Mouse (Mus musculus): ENCODE measurements around the gene Ptrh2. TPM values are rescaled to one million over a fixed set of nuclear protein-coding genes. Genes with fewer than 3 reads are reported as not detected.

Ptrh2 gene
- total RNA-seq, 2 experiments from 2014 or later: 10.1 to 10.3 TPM

- DNase-seq: no peak
These were observed 12.6 kb upstream of the Ptrh2 start for GRCm38 (mm10) chr11:86671041-86671675.

GRCm38 (mm10) chr11:86672772-86673171 is 11.0 kb upstream of the Ptrh2 start:
- DNase-seq: no peak

- DNase-seq: no peak
These were observed 8.3 kb upstream of the Ptrh2 start for GRCm38 (mm10) chr11:86675520-86675919.

- no peak for DNase-seq
These were observed 4.8 kb upstream of the Ptrh2 start for GRCm38 (mm10) chr11:86678957-86679356.

- no peak for DNase-seq
These were observed 3.1 kb upstream of the Ptrh2 start for GRCm38 (mm10) chr11:86680729-86681128.

- DNase-seq: no peak
These were observed 2.4 kb upstream of the Ptrh2 start for GRCm38 (mm10) chr11:86681423-86681822.

- no peak for DNase-seq
These were observed 924 bp upstream of the Ptrh2 start for GRCm38 (mm10) chr11:86682861-86683260.

- no peak for DNase-seq
These were observed 584 bp downstream of the Ptrh2 start for GRCm38 (mm10) chr11:86684126-86685012.

- no peak for DNase-seq
These were observed 1.6 kb downstream of the Ptrh2 start for GRCm38 (mm10) chr11:86685366-86685765.

GRCm38 (mm10) chr11:86690383-86690782 is 6.6 kb downstream of the Ptrh2 start:
- DNase-seq: no peak

GRCm38 (mm10) chr11:86691482-86691881 is 7.7 kb downstream of the Ptrh2 start:
- no peak for DNase-seq

GRCm38 (mm10) chr11:86691956-86692355 is 8.2 kb downstream of the Ptrh2 start:
- DNase-seq: no peak

GRCm38 (mm10) chr11:86692546-86692945 is 8.8 kb downstream of the Ptrh2 start:
- no peak for DNase-seq

GRCm38 (mm10) chr11:86695461-86695860 is 11.7 kb downstream of the Ptrh2 start:
- DNase-seq: no peak

- no peak for DNase-seq
These were observed 17.4 kb downstream of the Ptrh2 start for GRCm38 (mm10) chr11:86701151-86701550.

GRCm38 (mm10) chr11:86714606-86715005 is 30.8 kb downstream of the Ptrh2 start:
- no peak for DNase-seq

- DNase-seq: no peak
These were observed 33.7 kb downstream of the Ptrh2 start for GRCm38 (mm10) chr11:86717306-86718065.

GRCm38 (mm10) chr11:86718369-86718768 is 34.6 kb downstream of the Ptrh2 start:
- no peak for DNase-seq

GRCm38 (mm10) chr11:86719390-86719789 is 35.6 kb downstream of the Ptrh2 start:
- DNase-seq: no peak

- no peak for DNase-seq
These were observed 40.2 kb downstream of the Ptrh2 start for GRCm38 (mm10) chr11:86724004-86724403.

GRCm38 (mm10) chr11:86724982-86725381 is 41.2 kb downstream of the Ptrh2 start:
- DNase-seq: no peak

GRCm38 (mm10) chr11:86725607-86726006 is 41.8 kb downstream of the Ptrh2 start:
- DNase-seq: no peak

- no peak for DNase-seq
These were observed 47.7 kb downstream of the Ptrh2 start for GRCm38 (mm10) chr11:86731443-86731842.

All from layer of hippocampus, postnatal 36 days (tissue).